In genomic region chr17:56542736-56543135, GRCm38 (mm10) we compare ENCODE assay signal across 18 mouse cellular contexts. TPM values are rescaled to one million over a fixed set of nuclear protein-coding genes. Genes with fewer than 3 reads are reported as not detected.
DNase-seq lines count a peak whose midpoint lies in the region; ATAC-seq lines count a peak whose summit lies in the region.
"Had no signal": no experiment of that assay in that cellular context is flagged by ENCODE, and none has a peak within 500 bp of the region (broad histone marks: within the 10 kb centered on the region; RNA-seq: fewer than 3 reads in every experiment).

No protein-coding gene starts in this region.

- no peak overlapping the region for H3K4me2 ChIP-seq in hindbrain, embryonic 14.5 days (replicated peaks)
- no peak overlapping the region for H3K4me2 ChIP-seq in midbrain, embryonic 14.5 days (ENCODE audit: low read length)
- H3K4me2 ChIP-seq in forebrain, embryonic 13.5 days, result no peak overlapping the region
- no peak overlapping the region for H3K4me2 ChIP-seq in midbrain, embryonic 15.5 days
- H3K4me2 ChIP-seq: lung, embryonic 14.5 days had no signal

- 49% methylated on average over 8 of the region's 8 CpGs for WGBS in hindbrain, embryonic 10.5 days
- 31% methylated on average over 8 of the region's 8 CpGs for WGBS in hindbrain, embryonic 14.5 days
- WGBS in midbrain, embryonic 10.5 days, result 54% methylated on average over 8 of the region's 8 CpGs
- WGBS in midbrain, embryonic 14.5 days, result 41% methylated on average over 8 of the region's 8 CpGs
- 16% methylated on average over 8 of the region's 8 CpGs for WGBS in forebrain, embryonic 13.5 days
- 26% methylated on average over 8 of the region's 8 CpGs for WGBS in midbrain, embryonic 15.5 days

- DNase-seq in hindbrain, embryonic 10.5 days (ENCODE audit: low spot score), result no peak
- DNase-seq in hindbrain, embryonic 14.5 days (ENCODE audit: low spot score), result no peak
- DNase-seq in midbrain, embryonic 10.5 days (ENCODE audit: low spot score), result no peak
- DNase-seq in midbrain, embryonic 14.5 days, result no peak
- DNase-seq in right cerebral cortex, postnatal 25 days, result no peak
- no peak for DNase-seq in retina, postnatal 1 day
- DNase-seq: cerebellum, adult 11 months; gastrocnemius, postnatal 14 days; heart, postnatal 14 days; kidney, adult 11 months; kidney, postnatal 25 days; lung, embryonic 14.5 days had no signal

- no peaks in the 10 kb centered on the region for H3K36me3 ChIP-seq in hindbrain, embryonic 10.5 days
- no peaks in the 10 kb centered on the region for H3K36me3 ChIP-seq in hindbrain, embryonic 14.5 days (replicated peaks; ENCODE audit: control insufficient read depth, insufficient read depth)
- H3K36me3 ChIP-seq in midbrain, embryonic 10.5 days, result no peaks in the 10 kb centered on the region
- H3K36me3 ChIP-seq in midbrain, embryonic 14.5 days (ENCODE audit: control insufficient read depth, insufficient read depth, low read length), result no peaks in the 10 kb centered on the region
- H3K36me3 ChIP-seq in forebrain, embryonic 13.5 days (ENCODE audit: poor library complexity, severe bottlenecking), result no peaks in the 10 kb centered on the region
- H3K36me3 ChIP-seq in midbrain, embryonic 15.5 days (replicated peaks), result no peaks in the 10 kb centered on the region

- H3K4me1 ChIP-seq in hindbrain, embryonic 10.5 days (replicated peaks), result peaks cover 50% of the 10 kb centered on the region
- H3K4me1 ChIP-seq in hindbrain, embryonic 14.5 days (replicated peaks; ENCODE audit: control insufficient read depth, insufficient read depth, low read length), result peaks cover 16% of the 10 kb centered on the region
- H3K4me1 ChIP-seq in midbrain, embryonic 10.5 days, result peaks cover 38% of the 10 kb centered on the region
- peaks cover 24% of the 10 kb centered on the region for H3K4me1 ChIP-seq in midbrain, embryonic 14.5 days (ENCODE audit: control insufficient read depth, insufficient read depth, low read length)
- peaks cover 64% of the 10 kb centered on the region for H3K4me1 ChIP-seq in forebrain, embryonic 13.5 days
- peaks cover 26% of the 10 kb centered on the region for H3K4me1 ChIP-seq in midbrain, embryonic 15.5 days

- no peak overlapping the region for H3K9ac ChIP-seq in hindbrain, embryonic 14.5 days
- H3K9ac ChIP-seq in midbrain, embryonic 14.5 days (replicated peaks; ENCODE audit: low read length), result no peak overlapping the region
- H3K9ac ChIP-seq in forebrain, embryonic 13.5 days, result no peak overlapping the region
- no peak overlapping the region for H3K9ac ChIP-seq in midbrain, embryonic 15.5 days
- H3K9ac ChIP-seq: lung, embryonic 14.5 days had no signal

- no peaks in the 10 kb centered on the region for H3K9me3 ChIP-seq in hindbrain, embryonic 10.5 days
- H3K9me3 ChIP-seq in hindbrain, embryonic 14.5 days (ENCODE audit: control insufficient read depth, low read length), result no peaks in the 10 kb centered on the region
- H3K9me3 ChIP-seq in midbrain, embryonic 10.5 days (replicated peaks), result no peaks in the 10 kb centered on the region
- H3K9me3 ChIP-seq in midbrain, embryonic 14.5 days (ENCODE audit: control insufficient read depth, low read length), result no peaks in the 10 kb centered on the region
- H3K9me3 ChIP-seq in forebrain, embryonic 13.5 days (replicated peaks), result no peaks in the 10 kb centered on the region
- H3K9me3 ChIP-seq in midbrain, embryonic 15.5 days, result no peaks in the 10 kb centered on the region

- peak overlapping the region; percentile 46; the same call in 1 of the 2 replicates for H3K27ac ChIP-seq in hindbrain, embryonic 10.5 days
- no peak overlapping the region for H3K27ac ChIP-seq in hindbrain, embryonic 14.5 days
- H3K27ac ChIP-seq in midbrain, embryonic 10.5 days (replicated peaks), result 0 out of 2 replicates have a peak overlapping the region, but pooled peaks have one; percentile 24
- no peak overlapping the region for H3K27ac ChIP-seq in midbrain, embryonic 14.5 days (replicated peaks; ENCODE audit: low read depth, low read length)
- H3K27ac ChIP-seq in forebrain, embryonic 13.5 days, result peak overlapping the region; percentile 72
- peak overlapping the region; percentile 32; the same call in 1 of the 2 replicates for H3K27ac ChIP-seq in midbrain, embryonic 15.5 days
- H3K27ac ChIP-seq: macrophage had no signal

- ATAC-seq in hindbrain, embryonic 14.5 days (ENCODE audit: low FRiP score), result no peak
- no peak for ATAC-seq in midbrain, embryonic 14.5 days (ENCODE audit: low FRiP score, low TSS enrichment)
- 0 out of 2 replicates have a peak, but pooled peaks have one; percentile 13 for ATAC-seq in forebrain, embryonic 13.5 days
- no peak for ATAC-seq in midbrain, embryonic 15.5 days (replicated peaks)

- H3K4me3 ChIP-seq in hindbrain, embryonic 10.5 days, result no peak overlapping the region
- no peak overlapping the region for H3K4me3 ChIP-seq in hindbrain, embryonic 14.5 days (replicated peaks; ENCODE audit: low read length)
- H3K4me3 ChIP-seq in midbrain, embryonic 10.5 days, result no peak overlapping the region
- no peak overlapping the region for H3K4me3 ChIP-seq in midbrain, embryonic 14.5 days (replicated peaks; ENCODE audit: low read depth, low read length)
- H3K4me3 ChIP-seq in forebrain, embryonic 13.5 days, result no peak overlapping the region
- H3K4me3 ChIP-seq in midbrain, embryonic 15.5 days, result no peak overlapping the region

- 0 out of 2 replicates have a peak, but pooled peaks cover 6% of the 10 kb centered on the region for H3K27me3 ChIP-seq in hindbrain, embryonic 10.5 days (ENCODE audit: insufficient read depth, poor library complexity, severe bottlenecking)
- no peaks in the 10 kb centered on the region for H3K27me3 ChIP-seq in hindbrain, embryonic 14.5 days (ENCODE audit: control insufficient read depth, insufficient read depth, low read length)
- peaks cover 17% of the 10 kb centered on the region; the same call in 1 of the 2 replicates for H3K27me3 ChIP-seq in midbrain, embryonic 10.5 days (ENCODE audit: low read depth, poor library complexity, severe bottlenecking)
- H3K27me3 ChIP-seq in midbrain, embryonic 14.5 days (ENCODE audit: control insufficient read depth, insufficient read depth, low read length), result no peaks in the 10 kb centered on the region
- no peaks in the 10 kb centered on the region for H3K27me3 ChIP-seq in forebrain, embryonic 13.5 days
- no peaks in the 10 kb centered on the region for H3K27me3 ChIP-seq in midbrain, embryonic 15.5 days (replicated peaks)

RNA-seq across cellular contexts. Expression of gene Gm20219, which starts 11.5 kb away (rescaled TPM):
- 0.30 and 0.92 TPM in 2 replicates for polyA plus RNA-seq in hindbrain, embryonic 10.5 days (2016; fragmentation: Nextera tagmentation; extraction: Ambion mirVana)
- 0.65 and 1.3 TPM in 2 replicates for polyA plus RNA-seq in hindbrain, embryonic 14.5 days (2014; fragmentation: Nextera tagmentation; extraction: Ambion mirVana)
- polyA plus RNA-seq in midbrain, embryonic 10.5 days (2016; fragmentation: Nextera tagmentation; extraction: Ambion mirVana), result 0.80 and 0.89 TPM in 2 replicates
- 0.95 and 1.2 TPM in 2 replicates for polyA plus RNA-seq in midbrain, embryonic 14.5 days (2014; fragmentation: Nextera tagmentation; extraction: Ambion mirVana)
- 1.2 and 1.7 TPM in 2 replicates for polyA plus RNA-seq in forebrain, embryonic 13.5 days (2015; fragmentation: Nextera tagmentation; extraction: Ambion mirVana)
- polyA plus RNA-seq in midbrain, embryonic 15.5 days (2015; fragmentation: Nextera tagmentation; extraction: Ambion mirVana), result 1.4 and 2.0 TPM in 2 replicates

RNA-seq across cellular contexts. Expression of gene Znrf4, which starts 30.5 kb away (rescaled TPM):
- not detected in 2 replicates for polyA plus RNA-seq in hindbrain, embryonic 10.5 days (2016; fragmentation: Nextera tagmentation; extraction: Ambion mirVana)
- not detected in 2 replicates for polyA plus RNA-seq in hindbrain, embryonic 14.5 days (2014; fragmentation: Nextera tagmentation; extraction: Ambion mirVana)
- not detected in 2 replicates for polyA plus RNA-seq in midbrain, embryonic 10.5 days (2016; fragmentation: Nextera tagmentation; extraction: Ambion mirVana)
- not detected in 2 replicates for polyA plus RNA-seq in midbrain, embryonic 14.5 days (2014; fragmentation: Nextera tagmentation; extraction: Ambion mirVana)
- polyA plus RNA-seq in forebrain, embryonic 13.5 days (2015; fragmentation: Nextera tagmentation; extraction: Ambion mirVana), result 0.14 TPM in 1 of 2 replicates, not detected in the other
- polyA plus RNA-seq in midbrain, embryonic 15.5 days (2015; fragmentation: Nextera tagmentation; extraction: Ambion mirVana), result not detected in 2 replicates
- polyA plus RNA-seq: cortical plate, adult 2 months; embryonic facial prominence, embryonic 14.5 days; limb, embryonic 14.5 days; lung, embryonic 14.5 days; macrophage had no signal

RNA-seq across cellular contexts. Expression of gene Safb2, which starts 41.6 kb away (rescaled TPM):
- 83.6 and 98.7 TPM in 2 replicates for polyA plus RNA-seq in hindbrain, embryonic 10.5 days (2016; fragmentation: Nextera tagmentation; extraction: Ambion mirVana)
- polyA plus RNA-seq in hindbrain, embryonic 14.5 days (2014; fragmentation: Nextera tagmentation; extraction: Ambion mirVana), result 47.5 and 49.6 TPM in 2 replicates
- 80.9 and 85.6 TPM in 2 replicates for polyA plus RNA-seq in midbrain, embryonic 10.5 days (2016; fragmentation: Nextera tagmentation; extraction: Ambion mirVana)
- 43.0 and 51.4 TPM in 2 replicates for polyA plus RNA-seq in midbrain, embryonic 14.5 days (2014; fragmentation: Nextera tagmentation; extraction: Ambion mirVana)
- polyA plus RNA-seq in forebrain, embryonic 13.5 days (2015; fragmentation: Nextera tagmentation; extraction: Ambion mirVana), result 77.9 and 84.3 TPM in 2 replicates
- 78.4 and 86.1 TPM in 2 replicates for polyA plus RNA-seq in midbrain, embryonic 15.5 days (2015; fragmentation: Nextera tagmentation; extraction: Ambion mirVana)

RNA-seq across cellular contexts. Expression of gene Safb, which starts 41.9 kb away (rescaled TPM):
- polyA plus RNA-seq in hindbrain, embryonic 10.5 days (2016; fragmentation: Nextera tagmentation; extraction: Ambion mirVana), result 119 and 146 TPM in 2 replicates
- polyA plus RNA-seq in hindbrain, embryonic 14.5 days (2014; fragmentation: Nextera tagmentation; extraction: Ambion mirVana), result 75.7 and 75.8 TPM in 2 replicates
- 148 and 157 TPM in 2 replicates for polyA plus RNA-seq in midbrain, embryonic 10.5 days (2016; fragmentation: Nextera tagmentation; extraction: Ambion mirVana)
- 79.2 and 89.6 TPM in 2 replicates for polyA plus RNA-seq in midbrain, embryonic 14.5 days (2014; fragmentation: Nextera tagmentation; extraction: Ambion mirVana)
- polyA plus RNA-seq in forebrain, embryonic 13.5 days (2015; fragmentation: Nextera tagmentation; extraction: Ambion mirVana), result 126 and 135 TPM in 2 replicates
- polyA plus RNA-seq in midbrain, embryonic 15.5 days (2015; fragmentation: Nextera tagmentation; extraction: Ambion mirVana), result 120 and 129 TPM in 2 replicates

Comparison
In these comparisons a context has a peak if more than half of its experiments do, and no peak if none do; other contexts are left out.
1. H3K27ac ChIP-seq: peak in hindbrain, embryonic 10.5 days (single experiment), midbrain, embryonic 10.5 days (single experiment), forebrain, embryonic 13.5 days (single experiment) and midbrain, embryonic 15.5 days (single experiment); none in hindbrain, embryonic 14.5 days (single experiment) and midbrain, embryonic 14.5 days (single experiment).